Mouse (Mus musculus): ENCODE data around the gene Rbfox1.

GRCm38 (mm10) chr16:7275501-7275900 lies 1390.3 kb downstream of the Rbfox1 start:
- TF ChIP-seq CTCF (IDR thresholded peaks at IDR 0.05; ENCODE audit: low read depth), result no peak
- TF ChIP-seq EP300 (optimal IDR thresholded peaks at IDR 0.05), result no peak
